Mouse (Mus musculus): ENCODE measurements around the gene Tlr4. TPM values are rescaled to one million over a fixed set of nuclear protein-coding genes. Genes with fewer than 3 reads are reported as not detected.

Tlr4 gene
- 0.86 and 1.1 TPM in 2 replicates for polyA plus RNA-seq (2015; fragmentation: Nextera tagmentation; extraction: Ambion mirVana)

DNA sequence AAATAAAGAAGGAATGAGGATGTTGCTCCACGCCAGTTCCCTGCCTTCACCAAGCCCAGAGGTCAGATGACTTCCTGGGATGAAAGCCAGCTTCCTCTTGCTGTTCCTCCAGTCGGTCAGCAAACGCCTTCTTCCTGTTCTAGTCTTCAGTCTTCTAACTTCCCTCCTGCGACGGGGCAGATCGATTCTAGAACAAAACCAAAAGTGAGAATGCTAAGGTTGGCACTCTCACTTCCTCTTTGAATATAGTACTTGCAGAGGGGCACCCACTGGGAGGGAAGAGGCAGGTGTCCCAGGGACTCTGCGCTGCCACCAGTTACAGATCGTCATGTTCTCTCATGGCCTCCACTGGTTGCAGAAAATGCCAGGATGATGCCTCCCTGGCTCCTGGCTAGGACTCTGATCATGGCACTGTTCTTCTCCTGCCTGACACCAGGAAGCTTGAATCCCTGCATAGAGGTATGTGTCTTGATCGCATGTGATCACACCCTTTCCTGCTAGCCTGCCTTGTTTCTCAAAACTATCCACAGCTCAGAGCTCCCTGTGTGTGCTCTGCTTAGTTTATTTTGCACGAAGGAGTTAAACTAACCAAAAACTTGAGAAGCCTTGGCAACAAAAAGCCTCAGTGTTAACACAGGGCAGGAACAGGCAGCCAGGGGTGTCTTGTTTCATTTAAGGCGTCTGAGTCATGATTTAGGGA lies at the start of gene Tlr4:
Gene Tlr4 (plus strand): TSS at position 122 of the 700 bp plus-strand sequence.
- H3K4me2 ChIP-seq = peak within 1 kb of the TSS; percentile 39
- peak within 1 kb of the TSS; percentile 32; the same call in 1 of the 2 replicates for H3K9ac ChIP-seq
- WGBS = 50% methylated on average over 11 of the region's 11 CpGs
- H3K4me3 ChIP-seq = peak within 1 kb of the TSS; percentile 13
- H3K36me3 ChIP-seq = no peaks in the 10 kb centered on the region
- no peaks in the 10 kb centered on the region for H3K9me3 ChIP-seq
- ATAC-seq (ENCODE audit: insufficient number of reproducible peaks, insufficient read depth, low FRiP score, low TSS enrichment, low read depth) = peak; percentile 71
- no peaks in the 10 kb centered on the region for H3K27me3 ChIP-seq
- peaks cover 12% of the 10 kb centered on the region; the same call in 1 of the 2 replicates for H3K4me1 ChIP-seq
- peak within 1 kb of the TSS; percentile 72 for H3K27ac ChIP-seq

DNA sequence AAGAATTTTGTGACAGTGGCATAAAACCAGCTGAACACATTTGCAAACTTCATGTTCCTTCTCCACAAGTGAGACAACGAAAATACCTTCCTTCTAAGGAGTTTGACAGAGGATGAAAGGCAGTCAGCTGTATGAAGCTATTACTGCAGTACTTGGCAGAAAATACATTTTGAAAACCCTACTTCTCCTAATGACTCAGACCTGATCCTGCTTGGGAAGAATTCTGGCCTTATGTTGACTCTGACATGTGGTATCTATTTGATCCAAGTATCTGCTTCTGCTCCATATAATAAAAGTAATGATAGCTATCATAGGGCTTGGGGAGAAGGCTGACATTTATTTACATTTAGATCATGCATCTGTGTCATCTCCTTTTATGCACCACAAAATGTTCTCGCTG lies 33.1 kb upstream of the Tlr4 start:
- H3K4me3 ChIP-seq = no peak overlapping the region
- no peaks in the 10 kb centered on the region for H3K9me3 ChIP-seq
- WGBS = 71% methylated on average over 2 of the region's 2 CpGs
- H3K4me1 ChIP-seq = no peaks in the 10 kb centered on the region
- no peak for ATAC-seq (ENCODE audit: insufficient number of reproducible peaks, insufficient read depth, low FRiP score, low TSS enrichment, low read depth)
- H3K9ac ChIP-seq = no peak overlapping the region
- H3K27me3 ChIP-seq = no peaks in the 10 kb centered on the region
- H3K36me3 ChIP-seq = no peaks in the 10 kb centered on the region
- no peak overlapping the region for H3K27ac ChIP-seq
- H3K4me2 ChIP-seq = no peak overlapping the region

DNA sequence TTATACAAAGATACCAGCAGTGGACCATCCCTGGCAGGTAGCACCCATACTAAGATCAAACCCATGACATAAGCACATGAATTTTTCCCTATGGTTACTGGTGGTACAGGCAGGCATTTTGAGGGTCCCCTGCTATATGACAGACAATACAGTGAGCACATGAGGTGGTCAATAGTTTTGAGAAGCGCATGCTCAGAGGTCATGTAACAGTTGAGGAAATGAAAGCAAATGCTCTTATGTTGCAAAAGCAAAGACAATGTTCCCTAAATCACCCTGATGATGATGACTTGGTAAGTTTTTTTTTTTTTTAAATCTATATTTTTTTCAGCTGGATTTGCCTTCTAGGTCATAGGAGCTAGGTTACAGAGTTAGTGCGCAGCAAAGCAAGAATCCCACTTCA lies 30.7 kb upstream of the Tlr4 start:
- H3K9me3 ChIP-seq = no peaks in the 10 kb centered on the region
- WGBS = 91% methylated on average over 2 of the region's 2 CpGs
- no peak for ATAC-seq (ENCODE audit: insufficient number of reproducible peaks, insufficient read depth, low FRiP score, low TSS enrichment, low read depth)
- no peak overlapping the region for H3K4me2 ChIP-seq
- no peak overlapping the region for H3K9ac ChIP-seq
- H3K4me3 ChIP-seq = no peak overlapping the region
- H3K27me3 ChIP-seq = no peaks in the 10 kb centered on the region
- no peaks in the 10 kb centered on the region for H3K36me3 ChIP-seq
- H3K4me1 ChIP-seq = no peaks in the 10 kb centered on the region
- H3K27ac ChIP-seq = no peak overlapping the region

DNA sequence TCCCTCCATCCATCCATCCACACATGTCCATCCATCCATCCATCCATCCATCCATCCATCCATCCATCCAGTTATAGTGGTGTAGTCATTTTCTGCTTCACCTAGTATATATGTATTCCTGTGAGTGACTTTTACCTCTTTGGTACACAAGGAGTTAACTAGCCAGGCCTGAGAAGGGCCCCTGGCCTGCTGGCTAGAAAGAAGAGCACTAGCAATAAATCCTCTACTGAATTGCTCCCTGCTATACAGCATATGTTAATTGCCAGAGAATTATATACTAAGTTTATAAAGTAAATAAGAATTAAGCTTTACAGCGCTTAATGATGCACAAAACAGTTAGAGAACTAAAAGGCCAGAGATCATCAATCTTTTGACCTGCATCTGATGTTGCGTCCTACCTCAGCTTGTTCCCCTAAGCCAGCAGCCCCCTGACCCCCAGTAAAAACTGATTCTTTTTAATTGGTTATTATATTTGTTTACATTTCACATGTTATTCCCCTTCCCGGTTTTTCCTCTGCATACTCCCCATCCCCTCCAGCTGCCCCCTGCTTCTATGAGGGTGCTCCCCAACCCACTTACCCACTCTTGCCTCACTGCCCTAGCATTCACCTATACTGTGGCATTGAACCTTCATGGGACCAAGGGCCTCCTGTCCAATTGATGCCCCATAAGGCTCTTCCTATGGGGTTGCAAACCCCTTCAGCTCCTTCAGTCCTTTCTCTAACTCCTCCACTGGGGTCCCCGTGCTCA lies 22.7 kb upstream of the Tlr4 start:
- Histone ChIP-seq H3K4me2 (no peak overlapping the region), H3K36me3 (no peaks in the 10 kb centered on the region), H3K4me3 (no peak overlapping the region), H3K9ac (no peak overlapping the region), H3K9me3 (no peaks in the 10 kb centered on the region), H3K4me1 (no peaks in the 10 kb centered on the region), H3K27ac (no peak overlapping the region), H3K27me3 (no peaks in the 10 kb centered on the region)
- 81% methylated on average over 4 of the region's 4 CpGs for WGBS
- no peak for ATAC-seq (ENCODE audit: insufficient number of reproducible peaks, insufficient read depth, low FRiP score, low TSS enrichment, low read depth)

DNA sequence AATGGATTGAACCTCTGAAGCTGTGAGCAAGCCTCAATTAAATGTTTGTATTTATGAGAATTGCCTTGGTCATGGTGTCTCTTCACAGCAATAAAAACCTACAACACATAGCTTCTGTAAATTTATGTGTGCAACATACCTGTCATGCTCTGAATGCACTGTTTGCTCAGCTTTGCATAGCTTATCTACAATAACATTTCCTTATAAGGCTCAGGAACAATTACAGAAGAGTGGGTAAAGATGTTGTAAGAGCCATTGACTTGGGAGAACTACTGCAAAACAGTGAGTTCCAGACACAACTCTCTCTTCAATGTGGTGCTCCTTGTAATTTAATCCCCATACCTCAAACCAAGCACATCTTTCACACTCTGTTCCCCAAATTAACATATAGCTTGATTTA lies 21.6 kb upstream of the Tlr4 start:
- Histone ChIP-seq H3K9me3 (no peaks in the 10 kb centered on the region), H3K27me3 (no peaks in the 10 kb centered on the region), H3K4me3 (no peak overlapping the region), H3K4me1 (no peaks in the 10 kb centered on the region), H3K36me3 (no peaks in the 10 kb centered on the region), H3K27ac (no peak overlapping the region), H3K4me2 (no peak overlapping the region), H3K9ac (no peak overlapping the region)
- ATAC-seq (ENCODE audit: insufficient number of reproducible peaks, insufficient read depth, low FRiP score, low TSS enrichment, low read depth) = no peak

DNA sequence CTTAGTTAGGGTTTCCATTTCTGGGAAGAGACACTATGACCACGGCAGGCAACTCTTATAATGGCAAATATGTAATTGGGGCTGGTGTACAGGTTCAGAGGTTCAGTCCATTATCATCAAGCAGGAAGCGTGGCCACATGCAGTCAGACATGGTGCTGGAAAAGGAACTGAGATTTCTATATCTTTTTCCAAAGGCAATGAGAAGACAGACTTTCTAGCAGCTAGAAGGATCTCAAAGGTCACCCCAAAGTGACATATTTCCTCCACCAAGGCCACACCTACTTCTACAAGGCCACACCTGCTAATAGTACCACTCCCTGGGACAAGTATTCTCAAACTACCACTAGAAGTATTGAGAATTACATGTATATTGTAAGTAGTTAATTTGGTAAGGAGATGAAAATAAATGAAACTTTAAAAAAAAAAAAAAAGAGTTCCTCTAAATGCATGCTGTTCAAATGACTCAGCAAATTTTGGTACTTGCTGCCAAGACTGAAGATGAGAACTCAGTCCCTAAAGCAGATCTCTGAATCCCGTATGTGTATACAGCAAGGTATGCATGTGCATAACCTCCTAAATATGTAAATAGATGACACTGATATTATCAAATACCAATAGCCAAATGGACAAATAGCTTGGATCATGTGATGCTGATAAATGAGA lies 10.9 kb upstream of the Tlr4 start:
- 71% methylated on average over 3 of the region's 3 CpGs for WGBS
- ATAC-seq (ENCODE audit: insufficient number of reproducible peaks, insufficient read depth, low FRiP score, low TSS enrichment, low read depth) = no peak

DNA sequence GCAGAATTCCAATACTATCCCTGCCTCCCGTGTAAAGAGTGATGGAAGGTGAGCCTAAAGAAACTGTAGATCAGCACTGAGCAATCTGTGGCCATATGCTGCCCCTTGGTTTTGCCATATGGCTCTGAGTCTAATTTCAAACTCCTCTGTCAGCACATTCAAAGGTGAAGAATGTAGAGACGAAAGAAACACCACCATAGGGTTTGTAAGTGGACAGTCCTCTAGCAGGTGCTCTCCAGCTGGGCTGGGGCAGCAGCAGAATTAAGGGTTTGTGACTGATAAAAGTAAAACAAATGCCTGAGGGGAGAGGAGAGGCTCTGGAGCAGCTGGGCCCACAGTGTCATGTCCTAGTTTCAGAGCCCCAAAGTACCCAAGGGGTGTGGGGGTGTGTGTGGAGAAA lies 6.2 kb upstream of the Tlr4 start:
- no peak for ATAC-seq (ENCODE audit: insufficient number of reproducible peaks, insufficient read depth, low FRiP score, low TSS enrichment, low read depth)
- Histone ChIP-seq H3K36me3 (no peaks in the 10 kb centered on the region), H3K9me3 (no peaks in the 10 kb centered on the region), H3K4me1 (no peaks in the 10 kb centered on the region), H3K4me2 (no peak overlapping the region), H3K9ac (no peak overlapping the region), H3K4me3 (no peak overlapping the region), H3K27ac (no peak overlapping the region), H3K27me3 (no peaks in the 10 kb centered on the region)
- WGBS = 53% methylated on average over 2 of the region's 2 CpGs

More for the DNA sequence above, 10.9 kb upstream of the Tlr4 start:
- Histone ChIP-seq H3K27me3 (no peaks in the 10 kb centered on the region), H3K4me2 (no peak overlapping the region), H3K9me3 (no peaks in the 10 kb centered on the region), H3K4me1 (no peaks in the 10 kb centered on the region), H3K36me3 (no peaks in the 10 kb centered on the region), H3K9ac (no peak overlapping the region), H3K4me3 (no peak overlapping the region), H3K27ac (no peak overlapping the region)

DNA sequence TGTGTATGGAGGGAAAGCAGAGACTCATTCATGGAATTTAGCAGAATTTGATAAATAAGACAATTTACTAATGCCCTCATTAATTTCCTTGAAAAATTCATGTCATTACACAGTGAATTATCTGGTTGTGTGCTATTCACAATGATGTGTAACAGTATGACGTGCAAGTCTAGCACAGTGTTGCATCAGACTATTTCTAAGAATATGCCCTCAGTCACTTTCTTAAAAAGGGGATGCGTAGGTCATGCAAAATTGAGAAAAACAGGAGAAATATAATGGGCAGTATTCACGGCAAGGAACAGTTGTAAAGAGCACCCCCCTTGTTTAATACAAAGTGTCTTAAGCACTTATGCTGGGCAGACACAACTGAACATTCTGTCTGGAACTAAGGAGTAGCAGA lies 5.6 kb upstream of the Tlr4 start:
- Histone ChIP-seq H3K4me3 (no peak overlapping the region), H3K9me3 (no peaks in the 10 kb centered on the region), H3K9ac (no peak overlapping the region), H3K4me2 (no peak overlapping the region), H3K27ac (no peak overlapping the region), H3K4me1 (no peaks in the 10 kb centered on the region), H3K27me3 (no peaks in the 10 kb centered on the region), H3K36me3 (no peaks in the 10 kb centered on the region)
- no peak for ATAC-seq (ENCODE audit: insufficient number of reproducible peaks, insufficient read depth, low FRiP score, low TSS enrichment, low read depth)
- WGBS = 80% methylated on average over 3 of the region's 3 CpGs

DNA sequence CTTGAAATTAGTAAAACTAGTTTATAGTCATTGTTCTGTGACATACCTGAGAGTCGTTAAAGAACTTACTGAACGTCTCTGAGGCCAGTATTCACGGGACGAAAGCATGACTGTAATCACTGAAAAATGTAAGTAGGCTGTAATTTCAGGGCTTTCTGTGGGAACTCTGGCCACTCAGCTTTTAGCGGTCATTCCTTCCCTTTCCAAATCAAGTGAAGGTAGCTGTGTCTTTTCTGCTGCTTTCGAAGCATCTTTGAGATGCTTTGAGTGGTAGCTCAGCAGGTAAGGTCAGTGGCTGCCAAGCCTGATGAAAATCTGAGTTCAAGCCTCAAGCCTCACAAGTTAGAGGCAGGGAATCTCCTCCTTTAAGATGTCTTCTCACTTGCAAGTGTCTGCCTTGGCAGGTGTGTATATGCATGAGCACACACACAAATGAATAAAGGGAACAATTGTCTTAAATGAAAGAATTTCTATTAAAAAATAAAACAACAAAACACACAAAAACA lies 832 bp downstream of the Tlr4 start:
- no peaks in the 10 kb centered on the region for H3K27me3 ChIP-seq
- peaks cover 12% of the 10 kb centered on the region; the same call in 1 of the 2 replicates for H3K4me1 ChIP-seq
- WGBS = 37% methylated on average over 6 of the region's 6 CpGs
- H3K27ac ChIP-seq = peak overlapping the region; percentile 72
- H3K36me3 ChIP-seq = no peaks in the 10 kb centered on the region
- peak; percentile 59; the same call in 1 of the 2 replicates for ATAC-seq (ENCODE audit: insufficient number of reproducible peaks, insufficient read depth, low FRiP score, low TSS enrichment, low read depth)
- no peak overlapping the region; the same call in 1 of the 2 replicates for H3K9ac ChIP-seq
- H3K4me2 ChIP-seq = peak overlapping the region; percentile 39
- H3K4me3 ChIP-seq = peak overlapping the region; percentile 13
- H3K9me3 ChIP-seq = no peaks in the 10 kb centered on the region

DNA sequence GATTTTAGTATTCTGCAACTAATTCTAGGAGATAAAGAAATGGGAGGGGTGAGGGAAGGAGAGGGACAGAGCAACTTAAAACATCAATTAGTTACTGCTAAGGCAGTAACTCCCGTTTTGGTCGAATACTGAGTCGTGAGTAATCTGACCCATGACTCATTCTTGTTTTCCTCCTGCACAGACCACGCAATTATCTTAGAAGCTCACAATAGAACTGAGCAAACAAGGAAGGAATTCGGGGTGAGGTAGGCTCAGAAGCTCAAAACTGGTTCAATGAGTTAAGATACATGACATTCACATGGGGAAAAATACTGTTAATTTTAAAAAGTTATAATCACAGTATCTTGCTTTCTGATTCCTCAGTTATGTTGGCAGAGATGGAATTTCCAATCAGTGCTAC lies 1.3 kb downstream of the Tlr4 start:
- no peak for ATAC-seq (ENCODE audit: insufficient number of reproducible peaks, insufficient read depth, low FRiP score, low TSS enrichment, low read depth)
- H3K4me1 ChIP-seq = peaks cover 12% of the 10 kb centered on the region; the same call in 1 of the 2 replicates
- 0 out of 2 replicates have a peak overlapping the region, but pooled peaks have one; percentile 2 for H3K27ac ChIP-seq
- no peaks in the 10 kb centered on the region for H3K9me3 ChIP-seq
- WGBS = 19% methylated on average over 5 of the region's 5 CpGs
- H3K9ac ChIP-seq = no peak overlapping the region
- H3K4me3 ChIP-seq = no peak overlapping the region
- H3K36me3 ChIP-seq = no peaks in the 10 kb centered on the region
- H3K27me3 ChIP-seq = no peaks in the 10 kb centered on the region
- H3K4me2 ChIP-seq = peak overlapping the region; percentile 3; the same call in 1 of the 2 replicates

DNA sequence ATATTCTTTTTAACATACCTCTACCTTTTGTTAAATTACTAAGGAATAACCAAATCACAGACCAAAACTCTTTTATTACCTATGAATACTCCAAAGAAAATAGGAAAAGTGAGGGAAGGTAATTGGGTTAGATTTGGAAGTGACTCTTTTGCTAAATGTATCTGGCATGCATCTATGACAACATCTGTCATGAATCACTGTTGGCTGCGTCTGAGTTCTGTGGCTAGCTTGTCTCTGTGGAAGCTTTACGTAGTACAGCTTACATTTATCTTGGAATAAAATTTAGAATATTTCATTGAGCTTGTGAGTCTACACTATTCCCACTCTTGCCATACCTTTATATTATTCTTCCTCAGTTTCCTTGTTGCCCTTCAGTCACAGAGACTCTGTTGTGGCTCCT lies 10.7 kb downstream of the Tlr4 start:
- no peaks in the 10 kb centered on the region for H3K36me3 ChIP-seq
- H3K4me3 ChIP-seq = no peak overlapping the region
- WGBS = 45% methylated on average over 2 of the region's 2 CpGs
- no peaks in the 10 kb centered on the region for H3K27me3 ChIP-seq
- no peaks in the 10 kb centered on the region for H3K4me1 ChIP-seq
- no peak for ATAC-seq (ENCODE audit: insufficient number of reproducible peaks, insufficient read depth, low FRiP score, low TSS enrichment, low read depth)
- no peaks in the 10 kb centered on the region for H3K9me3 ChIP-seq
- H3K9ac ChIP-seq = no peak overlapping the region
- H3K4me2 ChIP-seq = no peak overlapping the region
- no peak overlapping the region for H3K27ac ChIP-seq

Measured in embryonic facial prominence, embryonic 13.5 days (tissue).